Mouse (Mus musculus) thymus, postnatal 4 days (tissue): ENCODE data around the gene Ippk.

ENCODE experiments used
- DNase-seq: peaks from one replicate; pipeline ENCODE4 v3.0.0; 2021

Gene Ippk

GRCm38 (mm10) chr13:49433268-49434029 is 12.4 kb downstream of the Ippk start:
- no peak for DNase-seq

- DNase-seq: peak; percentile 28
Measured at GRCm38 (mm10) chr13:49435745-49436144, 14.7 kb downstream of the Ippk start.

GRCm38 (mm10) chr13:49436170-49436569 is 15.1 kb downstream of the Ippk start:
- DNase-seq: no peak

- no peak for DNase-seq
Measured at GRCm38 (mm10) chr13:49444451-49444850, 23.4 kb downstream of the Ippk start.

GRCm38 (mm10) chr13:49449318-49449749 is 28.3 kb downstream of the Ippk start:
- DNase-seq: peak; percentile 87

- no peak for DNase-seq
Measured at GRCm38 (mm10) chr13:49460276-49460675, 39.2 kb downstream of the Ippk start.

- no peak for DNase-seq
Measured at GRCm38 (mm10) chr13:49460692-49461414, 39.8 kb downstream of the Ippk start.

GRCm38 (mm10) chr13:49461458-49462132 is 40.5 kb downstream of the Ippk start:
- DNase-seq: no peak

GRCm38 (mm10) chr13:49462921-49463320 is 41.9 kb downstream of the Ippk start:
- DNase-seq: no peak

GRCm38 (mm10) chr13:49465875-49466274 is 44.8 kb downstream of the Ippk start:
- no peak for DNase-seq

GRCm38 (mm10) chr13:49466393-49467075 is 45.5 kb downstream of the Ippk start:
- no peak for DNase-seq

GRCm38 (mm10) chr13:49467585-49467984 is 46.5 kb downstream of the Ippk start:
- DNase-seq: no peak

- no peak for DNase-seq
Measured at GRCm38 (mm10) chr13:49469002-49469401, 48.0 kb downstream of the Ippk start.

GRCm38 (mm10) chr13:49470319-49470718 is 49.3 kb downstream of the Ippk start:
- no peak for DNase-seq

GRCm38 (mm10) chr13:49470806-49471205 is 49.8 kb downstream of the Ippk start:
- DNase-seq: no peak

GRCm38 (mm10) chr13:49471981-49472675 is 51.1 kb downstream of the Ippk start:
- DNase-seq: no peak

GRCm38 (mm10) chr13:49472676-49473005 is 51.6 kb downstream of the Ippk start:
- no peak for DNase-seq

- DNase-seq: no peak
Measured at GRCm38 (mm10) chr13:49477887-49478286, 56.8 kb downstream of the Ippk start.

- DNase-seq: no peak
Measured at GRCm38 (mm10) chr13:49478851-49479374, 57.9 kb downstream of the Ippk start.

GRCm38 (mm10) chr13:49479399-49479798 is 58.4 kb downstream of the Ippk start:
- no peak for DNase-seq

- DNase-seq: no peak
Measured at GRCm38 (mm10) chr13:49480057-49480456, 59.0 kb downstream of the Ippk start.

GRCm38 (mm10) chr13:49480551-49480950 is 59.5 kb downstream of the Ippk start:
- no peak for DNase-seq
